Mouse (Mus musculus): ENCODE data around the gene Gm9732.

Gm9732 gene

GRCm38 (mm10) chr14:43347711-43348110 lies 72.9 kb downstream of the Gm9732 start, which contains the start of gene 1700001F09Rik:
Gene 1700001F09Rik, minus strand, starts transcription at chr14:43347811.
- in situ Hi-C loops (cut with MboI, MseI) = loop anchor here (5.0 kb wide), 2 partner anchors 260 to 1365 kb away; partner anchors contain the start of genes Gm10375 (in 1 of the 2) and Gm3543 (in 1 of the 2)

DNA sequence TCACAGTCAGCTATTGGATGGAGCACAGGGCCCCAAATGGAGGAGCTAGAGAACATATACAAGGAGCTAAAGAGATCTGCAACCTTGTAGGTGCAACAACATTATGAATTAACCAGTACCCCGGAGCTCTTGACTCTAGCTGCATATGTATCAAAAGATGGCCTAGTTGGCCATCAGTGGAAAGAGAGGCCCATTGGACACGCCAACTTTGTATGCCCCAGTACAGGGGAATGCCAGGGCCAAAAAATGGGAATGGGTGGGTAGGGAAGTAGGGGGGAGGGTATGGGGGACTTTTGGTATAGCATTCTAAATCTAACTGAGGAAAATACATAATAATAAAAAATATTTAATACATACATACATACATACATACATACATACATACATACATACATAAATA lies 78.1 kb downstream of the Gm9732 start:
- in situ Hi-C loops (cut with MboI, MseI) = loop anchor here in 1 of 2 experiments (10.0 kb wide), 1 partner anchor 1148 kb away; no protein-coding TSS in a partner anchor

All from T-helper 17 cell (primary cell).